Mouse (Mus musculus) ES-E14 (cell line): ENCODE measurements around the gene Rad51. TPM values are rescaled to one million over a fixed set of nuclear protein-coding genes. Genes with fewer than 3 reads are reported as not detected.

ENCODE experiments used
- DNase-seq: peaks from one replicate; pipeline ENCODE4 v3.0.0-alpha.2; 2013; ENCODE audit warnings: low read depth, low spot score
- H3K27ac ChIP-seq: 2 replicates; pipeline ENCODE4 v1.5.1; 2012; ENCODE audit warnings: low read depth, mild to moderate bottlenecking, low read length, moderate library complexity, mixed read lengths; ENCODE audit not compliant: poor library complexity, insufficient read depth, severe bottlenecking
- H3K36me3 ChIP-seq: 2 replicates; pipeline ENCODE4 v1.6.1; 2012; ENCODE audit warnings: mild to moderate bottlenecking, low read length, moderate library complexity, mixed read lengths; ENCODE audit not compliant: control insufficient read depth, poor library complexity, insufficient read depth, severe bottlenecking
- H3K4me1 ChIP-seq, 2 experiments: fragments of 150-350 bp in 1 of 2; sonication (generic) in 1 of 2; 2 replicates each; pipeline ENCODE4 v1.6.1; 2012; ENCODE audit warnings: low read length in 2 of 2, mild to moderate bottlenecking in 1 of 2, mixed read lengths in 1 of 2; ENCODE audit not compliant: control insufficient read depth in 2 of 2, insufficient read depth in 2 of 2, poor library complexity in 1 of 2
- H3K4me3 ChIP-seq, 2 experiments: fragments of 150-350 bp in 1 of 2; sonication (generic) in 1 of 2; 2 replicates each; pipeline ENCODE4 v1.5.1; 2012; ENCODE audit warnings: low read length in 2 of 2, low read depth in 1 of 2, mild to moderate bottlenecking in 1 of 2, mixed read lengths in 1 of 2; ENCODE audit not compliant: insufficient read depth in 1 of 2, poor library complexity in 1 of 2, severe bottlenecking in 1 of 2
- H3K9ac ChIP-seq: 2 replicates; pipeline ENCODE4 v1.6.1; 2012; ENCODE audit warnings: low read depth, mild to moderate bottlenecking, low read length, mixed read lengths; ENCODE audit not compliant: poor library complexity, insufficient read depth, severe bottlenecking
- H3K9me3 ChIP-seq: fragments of 150-350 bp; sonication (generic); 2 replicates; pipeline ENCODE4 v1.6.1; 2012; ENCODE audit warnings: low read depth, mild to moderate bottlenecking, low read length; ENCODE audit not compliant: control insufficient read depth, insufficient read depth
- CHD2 ChIP-seq: IDR thresholded peaks from 2 replicates; pipeline ENCODE4 v1.6.1; 2014; ENCODE audit warnings: mild to moderate bottlenecking, low read depth, low read length, inconsistent platforms
- HCFC1 ChIP-seq: IDR thresholded peaks from 2 replicates; pipeline ENCODE4 v1.6.1; 2012; ENCODE audit warnings: low read length, inconsistent platforms, borderline replicate concordance; ENCODE audit not compliant: insufficient read depth
- MAFK ChIP-seq: IDR thresholded peaks from 2 replicates; pipeline ENCODE4 v1.6.1; 2014; ENCODE audit warnings: mild to moderate bottlenecking, low read depth, low read length, inconsistent platforms; ENCODE audit not compliant: insufficient read depth
- ZC3H11A ChIP-seq: IDR thresholded peaks from 2 replicates; pipeline ENCODE4 v1.6.1; 2012; ENCODE audit warnings: low read depth, mild to moderate bottlenecking, inconsistent platforms, low read length, borderline replicate concordance
- ZNF384 ChIP-seq: IDR thresholded peaks from 2 replicates; pipeline ENCODE4 v1.6.1; 2012; ENCODE audit warnings: low read depth, low read length, inconsistent platforms
- in situ Hi-C, 2 experiments: fragments of 600-800 bp; cut with MboI; formaldehyde crosslinking; loops; one replicate each; pipeline ENCODE4 v1.15.1; 2025; ENCODE audit warnings: low sequenced_read_pairs in 2 of 2, inconsistent platforms in 1 of 2; ENCODE audit not compliant: unreplicated experiment in 2 of 2
- total RNA-seq: library from RNA; depleted of rRNA; stranded (reverse); fragments of 300-350 nt; gene quantifications from 2 replicates; pipeline ENCODE4 v1.2.3, GENCODE M21; 2012

Gene Rad51
- total RNA-seq, 1 experiment = 42.2 TPM

DNA sequence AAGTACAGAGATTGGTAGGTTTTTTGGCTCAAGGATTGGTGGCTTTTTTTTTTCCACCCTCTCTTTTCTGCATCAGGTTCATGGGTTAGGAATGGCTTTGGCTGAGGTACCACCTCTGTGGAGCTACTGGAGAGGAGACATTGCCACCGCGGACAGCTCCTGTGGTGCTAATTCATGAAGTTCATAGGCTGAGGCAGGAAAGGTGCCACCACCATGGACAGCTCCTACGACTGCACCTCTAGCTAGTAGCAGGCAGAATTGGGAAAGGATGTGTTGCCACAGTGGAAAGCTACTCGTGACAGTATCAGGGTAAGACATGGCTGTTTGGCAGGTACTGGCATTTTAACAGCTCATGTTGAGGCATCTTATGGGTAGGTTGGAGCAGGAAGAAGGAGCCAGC lies 4.0 kb upstream of the Rad51 start:
- Histone ChIP-seq H3K9me3 (no peaks in the 10 kb centered on the region), H3K36me3 (peaks cover 4% of the 10 kb centered on the region), H3K4me3 (no peak overlapping the region), H3K9ac (no peak overlapping the region), H3K4me1 (no peaks in the 10 kb centered on the region), H3K27ac (no peak overlapping the region)
- DNase-seq = peak; percentile 77
- 0 out of 2 replicates have a peak, but pooled peaks have one; percentile 17 for TF ChIP-seq ZNF384
- no peak for TF ChIP-seq CHD2
- no peak for TF ChIP-seq ZC3H11A
- 0 out of 2 replicates have a peak, but pooled peaks have one; percentile 7 for TF ChIP-seq MAFK
- TF ChIP-seq HCFC1 = no peak
- in situ Hi-C loops = no loop called here

DNA sequence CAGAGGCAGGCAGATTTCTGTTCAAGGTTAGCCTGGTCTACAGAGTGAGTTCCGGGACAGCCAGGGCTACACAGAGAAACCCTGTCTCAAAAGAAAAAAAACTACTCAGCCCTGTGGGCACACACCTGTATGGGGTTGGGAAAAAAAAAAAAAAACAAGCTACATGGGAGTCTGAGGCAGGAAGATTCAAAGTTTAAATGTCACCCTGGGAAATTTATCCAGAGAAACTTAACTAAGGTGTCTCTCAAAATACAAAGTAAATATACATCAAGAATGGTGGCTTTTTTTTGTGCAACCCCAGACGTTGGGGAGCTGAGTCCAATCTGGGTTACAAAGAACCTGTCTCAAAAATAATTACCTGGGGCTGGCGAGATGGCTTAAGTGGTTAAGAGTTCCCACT lies 1.5 kb upstream of the Rad51 start:
- in situ Hi-C loops = no loop called here
- Histone ChIP-seq H3K27ac (no peak overlapping the region), H3K36me3 (peaks cover 4% of the 10 kb centered on the region), H3K9ac (no peak overlapping the region), H3K9me3 (no peaks in the 10 kb centered on the region), H3K4me3 (no peak overlapping the region), H3K4me1 (no peaks in the 10 kb centered on the region; a peak in 1 of 4 replicates)
- TF ChIP-seq MAFK = no peak
- peak; percentile 53; the same call in 1 of the 2 replicates for TF ChIP-seq ZNF384
- DNase-seq = no peak

DNA sequence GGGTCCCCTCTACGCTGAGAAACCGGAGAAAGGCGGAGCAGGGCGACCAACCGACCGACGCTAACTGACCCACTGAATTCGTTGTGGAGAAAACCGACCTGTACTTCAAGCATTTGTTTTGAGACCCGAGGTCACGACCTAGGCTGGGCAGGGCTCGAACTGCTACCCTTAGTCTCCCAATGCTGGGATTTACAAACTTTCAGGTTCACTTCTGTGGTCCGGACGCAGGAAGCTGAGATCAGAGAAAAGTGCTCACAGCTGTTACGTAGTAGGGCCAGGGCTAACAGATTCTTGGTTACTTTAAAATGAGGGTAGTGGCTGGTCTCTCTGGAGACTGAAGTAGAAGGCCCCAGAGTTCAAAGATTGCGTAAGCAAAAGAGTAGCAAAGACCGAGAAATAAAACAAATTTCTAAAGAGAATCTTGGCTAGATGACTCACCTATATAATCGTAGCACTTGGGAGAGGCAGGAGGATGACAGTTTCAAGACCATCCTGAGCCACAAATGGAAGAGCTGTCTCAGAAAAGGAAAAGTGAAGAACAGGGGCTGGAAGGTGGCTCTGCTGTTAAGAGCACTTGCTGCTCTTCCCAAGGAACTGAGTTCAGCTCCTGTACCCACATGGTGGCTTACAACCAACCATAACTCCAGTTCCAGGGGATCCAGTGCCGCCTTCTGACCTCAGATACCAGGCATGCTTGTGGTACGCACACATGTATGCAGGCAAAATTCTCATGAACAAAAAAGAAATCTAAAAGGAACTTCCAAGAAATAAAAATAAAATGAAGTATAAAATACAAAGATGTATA lies 730 bp downstream of the Rad51 start:
- Histone ChIP-seq H3K9me3 (no peaks in the 10 kb centered on the region), H3K9ac (peak overlapping the region; percentile 91), H3K36me3 (peaks cover 16% of the 10 kb centered on the region), H3K27ac (peak overlapping the region; percentile 82), H3K4me1 (no peaks in the 10 kb centered on the region; a peak in 1 of 4 replicates), H3K4me3 (peak overlapping the region; percentile 87 to 91)
- in situ Hi-C loops = no loop called here
- no peak for DNase-seq
- TF ChIP-seq HCFC1 (no peak), MAFK (no peak), ZC3H11A (no peak), ZNF384 (no peak), CHD2 (no peak)

DNA sequence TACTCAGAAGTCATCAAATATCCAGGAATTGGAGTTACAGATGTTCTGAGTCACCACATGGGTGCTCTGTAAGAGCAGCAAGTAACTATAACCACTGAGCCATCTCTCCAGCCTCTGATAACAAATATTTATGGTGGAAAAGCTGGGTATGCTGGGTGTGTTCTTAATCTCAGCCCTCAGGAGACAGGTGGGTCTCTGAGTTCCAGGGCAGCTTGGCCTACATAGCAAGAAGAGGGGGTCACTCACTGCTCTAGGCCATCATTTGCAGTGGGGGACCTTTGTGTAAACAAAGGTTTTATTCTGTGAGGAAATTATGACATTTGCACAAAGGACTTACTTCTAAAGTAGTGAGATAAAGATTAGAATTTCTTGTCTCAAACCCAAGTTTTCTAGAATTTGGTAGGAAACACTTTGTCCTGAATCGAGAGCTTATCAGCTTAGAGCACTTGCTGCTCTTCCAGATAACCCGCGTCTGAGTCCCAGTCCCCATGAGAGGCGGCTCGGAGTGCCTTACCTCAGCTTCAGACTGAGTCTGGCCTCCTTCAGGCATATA lies 23.8 kb downstream of the Rad51 start:
- H3K4me3 ChIP-seq = no peak overlapping the region
- no peaks in the 10 kb centered on the region for H3K4me1 ChIP-seq
- TF ChIP-seq CHD2 = no peak
- no peak for TF ChIP-seq MAFK
- H3K9me3 ChIP-seq = no peaks in the 10 kb centered on the region
- no peak for DNase-seq
- no peak overlapping the region for H3K27ac ChIP-seq
- no peak overlapping the region for H3K9ac ChIP-seq
- in situ Hi-C loops = no loop called here
- peaks cover 42% of the 10 kb centered on the region for H3K36me3 ChIP-seq
